Mouse (Mus musculus): ENCODE measurements at regions not wholly inside any gene's neighbourhood (a gene's known extent, or its start where the extent isn't known, plus 50 kb on each side); places are given as distances from the start of the nearest gene placed in this dataset.

DNA sequence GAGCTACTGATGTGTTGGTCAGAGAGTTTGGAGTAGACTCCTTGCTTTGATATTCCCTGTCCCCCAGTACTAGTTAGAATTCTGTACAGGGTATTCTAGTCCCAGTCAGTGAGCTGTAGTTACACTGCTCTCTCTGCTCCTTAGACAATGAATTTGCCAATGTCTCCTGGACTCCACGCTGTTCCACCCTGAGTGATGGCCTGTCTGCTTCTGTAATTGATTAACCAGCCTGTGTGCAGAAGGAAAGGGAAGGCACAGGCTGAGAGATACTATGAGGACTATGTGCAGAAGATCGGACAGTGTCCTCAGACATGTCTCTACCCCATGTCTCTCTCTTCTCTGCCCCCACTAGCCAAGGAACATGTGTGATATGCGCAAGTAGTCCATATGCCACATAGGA, 209.9 kb downstream of the Brms1l start:
- TF ChIP-seq POU5F1 (IDR thresholded peaks at IDR 0.05; ENCODE audit: borderline replicate concordance, low read length) (no peak), NANOG (IDR thresholded peaks at IDR 0.05; ENCODE audit: borderline replicate concordance, low read length) (no peak), CTCF (conservative IDR thresholded peaks at IDR 0.05; ENCODE audit: low read length) (no peak)
- peaks cover 8% of the 10 kb centered on the region; the same call in 1 of the 2 replicates for H3K9me3 ChIP-seq (ENCODE audit: low read length)
- no peak overlapping the region for H3K4me3 ChIP-seq (replicated peaks; ENCODE audit: low read length)
- no peaks in the 10 kb centered on the region for H3K27me3 ChIP-seq (ENCODE audit: insufficient read depth, low read length)
- no peaks in the 10 kb centered on the region for H3K4me1 ChIP-seq (replicated peaks; ENCODE audit: low read depth, low read length)
- no peaks in the 10 kb centered on the region for H3K36me3 ChIP-seq (ENCODE audit: insufficient read depth, low read length)

DNA sequence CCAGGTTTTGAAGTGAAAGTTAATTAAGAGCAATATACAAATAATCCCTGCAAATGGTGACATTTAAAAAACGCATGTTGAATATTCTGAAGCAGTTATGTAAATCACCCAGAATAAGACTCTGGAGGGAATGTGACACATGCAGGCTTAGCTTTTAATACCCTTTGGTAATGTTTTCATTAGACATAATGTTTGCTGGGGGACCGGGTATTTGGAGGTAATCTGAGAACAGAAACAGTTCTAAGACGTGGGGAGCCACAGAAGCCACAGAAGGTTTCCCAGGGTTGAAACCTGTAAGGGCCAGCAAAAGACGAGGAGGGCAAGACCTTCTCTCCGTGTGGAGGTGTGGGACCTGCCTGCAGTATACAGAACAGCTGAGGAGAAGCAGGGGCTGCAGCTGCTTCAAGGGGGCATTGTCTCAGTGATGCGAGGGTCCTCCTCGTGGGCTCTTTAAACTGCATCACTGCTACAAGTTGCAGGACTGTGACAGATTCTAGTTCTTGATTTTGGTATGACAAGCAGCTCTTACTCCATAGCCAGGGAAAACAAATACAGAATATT, 184.9 kb downstream of the Brms1l start:
- H3K4me1 ChIP-seq (replicated peaks; ENCODE audit: low read depth, low read length): no peaks in the 10 kb centered on the region
- H3K9me3 ChIP-seq (ENCODE audit: low read length): no peaks in the 10 kb centered on the region
- no peaks in the 10 kb centered on the region for H3K36me3 ChIP-seq (ENCODE audit: insufficient read depth, low read length)
- no peak for TF ChIP-seq CTCF (conservative IDR thresholded peaks at IDR 0.05; ENCODE audit: low read length)
- no peak for TF ChIP-seq POU5F1 (IDR thresholded peaks at IDR 0.05; ENCODE audit: borderline replicate concordance, low read length)
- no peak for TF ChIP-seq NANOG (IDR thresholded peaks at IDR 0.05; ENCODE audit: borderline replicate concordance, low read length)
- H3K27me3 ChIP-seq (ENCODE audit: insufficient read depth, low read length): no peaks in the 10 kb centered on the region
- no peak overlapping the region for H3K4me3 ChIP-seq (replicated peaks; ENCODE audit: low read length)

DNA sequence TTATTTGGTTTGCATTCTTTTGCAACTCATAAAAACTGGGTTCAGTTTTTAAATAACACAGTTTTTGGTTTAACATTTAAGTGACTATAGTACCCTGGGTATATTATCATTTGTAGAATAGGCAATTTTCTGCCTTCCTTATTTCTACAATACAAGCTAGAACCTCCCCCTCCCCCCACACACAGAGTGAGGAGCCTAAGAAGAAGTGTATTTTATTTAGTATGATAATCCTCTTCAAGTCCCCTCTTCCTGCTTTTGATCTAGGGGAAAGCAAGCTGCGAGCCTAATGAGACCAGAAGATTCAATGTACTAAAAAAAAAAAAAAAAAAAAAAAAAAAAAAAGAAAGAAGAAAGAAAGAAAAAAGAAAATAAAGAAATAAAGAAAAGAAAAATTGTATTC, 184.4 kb downstream of the Brms1l start:
- Histone ChIP-seq H3K36me3 (ENCODE audit: insufficient read depth, low read length) (no peaks in the 10 kb centered on the region), H3K4me1 (replicated peaks; ENCODE audit: low read depth, low read length) (no peaks in the 10 kb centered on the region), H3K9me3 (ENCODE audit: low read length) (no peaks in the 10 kb centered on the region), H3K4me3 (replicated peaks; ENCODE audit: low read length) (no peak overlapping the region), H3K27me3 (ENCODE audit: insufficient read depth, low read length) (no peaks in the 10 kb centered on the region)
- TF ChIP-seq NANOG (IDR thresholded peaks at IDR 0.05; ENCODE audit: borderline replicate concordance, low read length) (no peak), CTCF (conservative IDR thresholded peaks at IDR 0.05; ENCODE audit: low read length) (no peak), POU5F1 (IDR thresholded peaks at IDR 0.05; ENCODE audit: borderline replicate concordance, low read length) (no peak)

DNA sequence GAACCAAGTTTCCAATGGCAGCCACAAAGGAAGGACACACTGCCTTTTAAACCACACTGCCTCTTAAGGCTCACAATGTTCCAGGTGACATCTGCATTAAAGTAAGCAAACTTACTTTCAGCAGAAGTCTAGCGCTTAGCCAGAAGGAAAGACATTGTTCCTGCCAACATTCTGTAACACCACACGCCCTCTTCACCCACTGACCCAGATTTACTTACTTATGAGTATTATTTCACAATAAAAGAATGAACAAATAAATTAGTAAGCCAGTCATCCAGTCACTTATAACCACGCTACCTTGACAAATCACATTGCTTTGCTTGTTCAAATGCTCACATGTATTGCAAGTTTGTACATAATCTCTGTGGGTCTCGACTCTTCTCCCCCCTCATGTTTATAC, 173.9 kb downstream of the Brms1l start:
- H3K27me3 ChIP-seq (ENCODE audit: insufficient read depth, low read length): no peaks in the 10 kb centered on the region; the same call in 1 of the 2 replicates
- TF ChIP-seq NANOG (IDR thresholded peaks at IDR 0.05; ENCODE audit: borderline replicate concordance, low read length) (no peak), CTCF (conservative IDR thresholded peaks at IDR 0.05; ENCODE audit: low read length) (no peak), POU5F1 (IDR thresholded peaks at IDR 0.05; ENCODE audit: borderline replicate concordance, low read length) (no peak)
- no peaks in the 10 kb centered on the region for H3K36me3 ChIP-seq (ENCODE audit: insufficient read depth, low read length)
- no peaks in the 10 kb centered on the region for H3K4me1 ChIP-seq (replicated peaks; ENCODE audit: low read depth, low read length)
- H3K4me3 ChIP-seq (replicated peaks; ENCODE audit: low read length): no peak overlapping the region
- H3K9me3 ChIP-seq (ENCODE audit: low read length): no peaks in the 10 kb centered on the region

DNA sequence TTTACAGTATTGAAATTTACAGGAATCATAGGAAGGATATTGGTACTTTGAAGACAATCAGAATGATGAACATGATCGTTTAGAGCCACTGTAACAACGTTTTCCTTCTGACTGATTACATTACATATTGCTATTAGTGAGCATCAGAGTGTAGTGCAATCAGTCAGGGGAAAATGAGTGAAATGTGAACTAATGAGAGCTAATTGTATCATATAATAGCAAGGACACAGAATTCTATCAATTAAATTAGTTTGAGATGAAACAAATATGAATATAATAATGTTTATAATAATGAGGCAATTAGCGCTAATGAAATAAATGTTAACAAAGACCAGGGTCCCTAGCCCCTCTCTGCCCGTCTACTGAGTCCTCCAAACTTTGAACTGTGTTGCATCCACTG, 169.7 kb downstream of the Brms1l start:
- no peaks in the 10 kb centered on the region for H3K4me1 ChIP-seq (replicated peaks; ENCODE audit: low read depth, low read length)
- no peaks in the 10 kb centered on the region for H3K27me3 ChIP-seq (ENCODE audit: insufficient read depth, low read length)
- no peaks in the 10 kb centered on the region for H3K36me3 ChIP-seq (ENCODE audit: insufficient read depth, low read length)
- H3K9me3 ChIP-seq (ENCODE audit: low read length): no peaks in the 10 kb centered on the region
- TF ChIP-seq POU5F1 (IDR thresholded peaks at IDR 0.05; ENCODE audit: borderline replicate concordance, low read length) (no peak), NANOG (IDR thresholded peaks at IDR 0.05; ENCODE audit: borderline replicate concordance, low read length) (no peak)
- H3K4me3 ChIP-seq (replicated peaks; ENCODE audit: low read length): no peak overlapping the region

DNA sequence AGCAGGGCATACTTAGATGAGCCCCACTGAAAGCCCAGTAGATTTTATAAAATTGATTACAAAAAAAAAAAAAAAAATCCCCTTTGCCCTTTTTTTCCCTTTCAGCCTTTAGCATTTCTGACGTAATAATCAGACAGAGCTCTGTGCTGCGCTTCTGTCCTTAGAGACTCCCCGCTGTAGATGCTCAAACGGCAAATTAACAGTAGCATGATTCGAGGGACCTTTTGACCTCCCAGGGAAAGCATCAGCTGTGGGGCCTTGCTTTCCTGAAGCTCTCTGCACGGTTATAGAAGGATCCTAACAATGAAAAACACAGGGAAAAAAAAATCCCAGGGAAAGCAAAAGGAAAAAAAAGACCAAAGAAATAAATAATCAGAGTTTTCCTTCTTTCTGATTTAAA, 169.2 kb downstream of the Brms1l start:
- no peaks in the 10 kb centered on the region for H3K4me1 ChIP-seq (replicated peaks; ENCODE audit: low read depth, low read length)
- H3K36me3 ChIP-seq (ENCODE audit: insufficient read depth, low read length): no peaks in the 10 kb centered on the region
- H3K9me3 ChIP-seq (ENCODE audit: low read length): no peaks in the 10 kb centered on the region
- no peaks in the 10 kb centered on the region for H3K27me3 ChIP-seq (ENCODE audit: insufficient read depth, low read length)
- no peak for TF ChIP-seq NANOG (IDR thresholded peaks at IDR 0.05; ENCODE audit: borderline replicate concordance, low read length)
- no peak for TF ChIP-seq CTCF (conservative IDR thresholded peaks at IDR 0.05; ENCODE audit: low read length)
- TF ChIP-seq POU5F1 (IDR thresholded peaks at IDR 0.05; ENCODE audit: borderline replicate concordance, low read length): no peak
- no peak overlapping the region for H3K4me3 ChIP-seq (replicated peaks; ENCODE audit: low read length)

DNA sequence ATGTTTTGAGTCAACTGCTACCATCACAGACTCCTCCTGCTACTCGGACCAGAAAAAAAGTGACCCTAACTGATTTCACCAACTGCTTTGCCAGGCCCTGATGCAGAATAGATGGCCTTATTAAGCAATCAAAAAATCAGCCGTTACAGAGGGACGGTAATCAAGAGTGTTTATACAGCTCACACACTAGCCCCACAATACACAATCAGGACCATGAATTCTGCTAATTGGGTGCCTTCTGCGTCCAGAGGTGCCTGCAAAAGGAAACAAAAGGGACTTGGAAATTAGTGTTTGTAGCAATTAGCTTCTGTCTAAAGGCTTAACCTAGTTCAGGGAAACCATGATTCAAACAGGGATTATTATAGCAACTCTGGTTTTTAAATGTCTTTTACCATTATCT, 168.4 kb downstream of the Brms1l start:
- TF ChIP-seq POU5F1 (IDR thresholded peaks at IDR 0.05; ENCODE audit: borderline replicate concordance, low read length): no peak
- no peak for TF ChIP-seq NANOG (IDR thresholded peaks at IDR 0.05; ENCODE audit: borderline replicate concordance, low read length)
- TF ChIP-seq CTCF (conservative IDR thresholded peaks at IDR 0.05; ENCODE audit: low read length): no peak
- no peak overlapping the region for H3K4me3 ChIP-seq (replicated peaks; ENCODE audit: low read length)

DNA sequence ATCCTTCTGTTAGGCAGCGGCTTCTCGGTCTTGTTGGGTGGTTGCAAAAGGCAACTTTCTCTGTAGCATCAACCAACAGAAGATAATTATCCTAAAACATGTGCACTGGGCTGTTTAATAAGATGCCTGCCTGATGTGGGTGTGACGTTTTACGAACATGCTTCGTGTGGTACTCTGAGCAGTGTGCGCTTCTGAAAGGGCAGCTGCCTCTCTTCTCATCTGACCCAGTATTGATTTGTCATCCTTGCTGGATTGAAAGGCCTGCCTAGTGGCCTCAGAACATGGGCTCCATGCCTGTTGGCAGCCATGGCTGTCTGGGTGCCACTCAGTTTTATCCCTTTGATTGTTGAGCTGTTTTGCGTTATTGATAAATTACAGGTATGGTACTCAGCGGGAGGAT, 167.4 kb downstream of the Brms1l start:
- H3K9me3 ChIP-seq (ENCODE audit: low read length): no peaks in the 10 kb centered on the region
- no peaks in the 10 kb centered on the region for H3K27me3 ChIP-seq (ENCODE audit: insufficient read depth, low read length)
- no peaks in the 10 kb centered on the region for H3K36me3 ChIP-seq (ENCODE audit: insufficient read depth, low read length)
- no peaks in the 10 kb centered on the region for H3K4me1 ChIP-seq (replicated peaks; ENCODE audit: low read depth, low read length)
- no peak overlapping the region for H3K4me3 ChIP-seq (replicated peaks; ENCODE audit: low read length)
- no peak for TF ChIP-seq NANOG (IDR thresholded peaks at IDR 0.05; ENCODE audit: borderline replicate concordance, low read length)
- TF ChIP-seq CTCF (conservative IDR thresholded peaks at IDR 0.05; ENCODE audit: low read length): no peak
- TF ChIP-seq POU5F1 (IDR thresholded peaks at IDR 0.05; ENCODE audit: borderline replicate concordance, low read length): no peak

More for the DNA sequence above, 168.4 kb downstream of the Brms1l start:
- H3K27me3 ChIP-seq (ENCODE audit: insufficient read depth, low read length): no peaks in the 10 kb centered on the region
- no peaks in the 10 kb centered on the region for H3K4me1 ChIP-seq (replicated peaks; ENCODE audit: low read depth, low read length)
- no peaks in the 10 kb centered on the region for H3K36me3 ChIP-seq (ENCODE audit: insufficient read depth, low read length)
- no peaks in the 10 kb centered on the region for H3K9me3 ChIP-seq (ENCODE audit: low read length)

All from E14TG2a.4 (cell line).